Mouse (Mus musculus): Measurements from ENCODE around the gene Zfp811. TPM values are rescaled to one million over a fixed set of nuclear protein-coding genes. Genes with fewer than 3 reads are reported as not detected.
"Not testable (repeated sequence)": the region's sequence is repeated elsewhere in the genome, so short reads cannot be mapped to it uniquely, and the experiment has no call there.

The Zfp811 gene
- 47.0 and 50.7 TPM in 2 replicates for polyA plus RNA-seq (2015; fragmentation: Nextera tagmentation; extraction: Ambion mirVana)

GRCm38 (mm10) chr17:32809544-32810374 lies at the start of gene Zfp811:
TSS of gene Zfp811 (minus strand) at chr17:32809931.
- under 1% methylated on average over 17 of the region's 17 CpGs for WGBS
- 0 out of 2 replicates have a peak, but pooled peaks cover under 1% of the 10 kb centered on the region for H3K36me3 ChIP-seq
- no peaks in the 10 kb centered on the region for H3K9me3 ChIP-seq
- peak; percentile 95 for ATAC-seq (ENCODE audit: low FRiP score, low read depth)
- H3K4me2 ChIP-seq = peak within 1 kb of the TSS; percentile 67
- no peaks in the 10 kb centered on the region for H3K27me3 ChIP-seq
- H3K27ac ChIP-seq (replicated peaks) = peak within 1 kb of the TSS; percentile 91
- H3K4me3 ChIP-seq = peak within 1 kb of the TSS; percentile 55
- peak within 1 kb of the TSS; percentile 67 for H3K9ac ChIP-seq
- peaks cover 21% of the 10 kb centered on the region for H3K4me1 ChIP-seq (replicated peaks)

DNA sequence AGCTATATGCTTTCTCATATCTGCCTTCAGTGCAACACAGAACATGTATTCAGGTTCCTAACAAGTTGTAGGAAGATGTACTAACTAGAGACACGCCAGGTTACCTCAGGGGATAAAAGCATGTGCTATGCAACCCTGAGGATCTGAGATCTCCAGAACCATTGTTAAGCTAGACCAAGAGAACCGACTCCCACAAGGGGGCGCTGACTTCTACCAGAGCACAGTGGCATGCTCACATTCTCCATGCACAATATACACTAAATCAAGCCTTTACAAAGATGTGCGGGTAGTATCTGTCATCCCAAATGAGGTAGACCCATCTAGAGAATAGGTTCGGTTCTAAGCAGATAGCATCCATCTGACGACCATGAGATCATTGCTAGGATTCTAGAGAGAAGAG lies 47.0 kb upstream of the Zfp811 start:
- not testable (repeated sequence) for H3K4me1 ChIP-seq (replicated peaks); H3K27me3 ChIP-seq; H3K9ac ChIP-seq; H3K27ac ChIP-seq (replicated peaks); H3K36me3 ChIP-seq; ATAC-seq (ENCODE audit: low FRiP score, low read depth); H3K4me2 ChIP-seq; H3K9me3 ChIP-seq; H3K4me3 ChIP-seq
- WGBS = 78% methylated on average over 3 of the region's 6 CpGs

- no peak overlapping the region for H3K4me3 ChIP-seq
- no peaks in the 10 kb centered on the region for H3K9me3 ChIP-seq
- H3K36me3 ChIP-seq = no peaks in the 10 kb centered on the region
- H3K4me2 ChIP-seq = no peak overlapping the region
- no peak for ATAC-seq (ENCODE audit: low FRiP score, low read depth)
- H3K27me3 ChIP-seq = no peaks in the 10 kb centered on the region
- H3K27ac ChIP-seq (replicated peaks) = no peak overlapping the region
- H3K9ac ChIP-seq = no peak overlapping the region
- H3K4me1 ChIP-seq (replicated peaks) = no peaks in the 10 kb centered on the region
- WGBS = 22% methylated on average over 7 of the region's 7 CpGs
These were observed 41.9 kb upstream of the Zfp811 start for GRCm38 (mm10) chr17:32851581-32851980.

DNA sequence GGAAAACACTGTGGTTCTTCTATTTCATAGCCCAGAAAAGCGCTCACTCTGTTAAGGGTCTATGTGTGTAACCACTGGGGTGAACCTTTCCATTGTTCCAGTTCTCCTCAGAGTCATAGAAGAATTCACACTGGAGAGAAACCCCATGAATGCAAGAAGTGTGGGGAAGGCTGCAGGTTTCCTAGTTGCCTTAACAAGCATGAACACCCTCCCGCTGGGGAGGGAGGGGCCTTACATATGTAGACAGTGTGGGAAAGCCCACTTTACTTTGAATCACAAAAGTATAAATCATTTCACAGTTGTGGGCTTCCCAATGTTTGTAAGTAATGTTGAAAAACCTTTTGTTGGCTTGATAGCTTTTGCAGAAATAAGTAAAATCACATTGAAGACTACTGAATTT lies 31.7 kb upstream of the Zfp811 start:
- no peak overlapping the region for H3K9ac ChIP-seq
- no peak overlapping the region for H3K4me2 ChIP-seq
- no peaks in the 10 kb centered on the region for H3K9me3 ChIP-seq
- no peaks in the 10 kb centered on the region for H3K4me1 ChIP-seq (replicated peaks)
- no peaks in the 10 kb centered on the region for H3K36me3 ChIP-seq
- no peak for ATAC-seq (ENCODE audit: low FRiP score, low read depth)
- H3K27me3 ChIP-seq = no peaks in the 10 kb centered on the region
- no peak overlapping the region for H3K27ac ChIP-seq (replicated peaks)
- WGBS = 35% methylated on average over 2 of the region's 2 CpGs
- no peak overlapping the region for H3K4me3 ChIP-seq

DNA sequence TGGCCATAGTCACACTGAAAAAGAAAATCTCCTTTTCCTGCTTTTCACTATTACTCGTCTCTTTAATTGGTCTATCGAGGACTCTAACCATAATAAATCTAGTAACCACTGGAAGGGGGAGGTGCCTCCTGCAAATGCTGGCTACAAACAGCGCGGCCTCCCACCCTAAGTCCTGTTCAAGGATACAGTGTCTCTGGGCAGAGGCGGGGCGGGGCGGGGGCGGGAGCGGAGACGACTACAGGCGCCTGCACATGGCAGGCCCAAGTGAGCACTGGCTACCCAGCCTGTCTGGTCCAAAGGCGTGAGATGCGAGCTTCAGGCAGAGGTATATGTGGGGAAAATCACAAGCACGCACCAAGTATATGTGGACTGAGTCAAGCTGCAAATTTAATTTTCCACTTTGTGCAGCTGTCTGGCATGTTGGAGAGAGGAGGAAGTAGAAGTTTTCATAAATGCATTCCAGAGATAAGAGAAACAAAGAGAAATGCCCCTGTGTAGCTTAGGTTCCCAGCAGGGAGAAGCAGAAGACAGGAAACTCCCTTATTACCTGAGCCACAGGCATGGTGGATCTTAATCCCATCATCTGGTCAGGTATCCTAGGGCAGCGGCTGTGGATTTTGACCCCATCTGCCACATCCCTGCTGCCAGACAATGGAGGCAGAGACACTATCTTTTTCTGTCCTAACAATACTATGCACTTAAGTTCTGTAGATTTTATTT lies 29.5 kb upstream of the Zfp811 start:
- Histone ChIP-seq H3K4me1 (replicated peaks) (no peaks in the 10 kb centered on the region), H3K9ac (no peak overlapping the region), H3K4me2 (no peak overlapping the region), H3K9me3 (no peaks in the 10 kb centered on the region), H3K4me3 (no peak overlapping the region), H3K27me3 (no peaks in the 10 kb centered on the region), H3K36me3 (no peaks in the 10 kb centered on the region), H3K27ac (replicated peaks) (no peak overlapping the region)
- 44% methylated on average over 15 of the region's 15 CpGs for WGBS
- no peak for ATAC-seq (ENCODE audit: low FRiP score, low read depth)

- Histone ChIP-seq H3K27me3 (no peaks in the 10 kb centered on the region), H3K4me3 (peak overlapping the region; percentile 96), H3K9ac (no peak overlapping the region), H3K4me1 (replicated peaks) (peaks cover 14% of the 10 kb centered on the region), H3K36me3 (peaks cover 13% of the 10 kb centered on the region; the same call in 1 of the 2 replicates), H3K4me2 (peak overlapping the region; percentile 79), H3K27ac (replicated peaks) (peak overlapping the region; percentile 86; the same call in 1 of the 2 replicates), H3K9me3 (no peaks in the 10 kb centered on the region)
- WGBS = 32% methylated on average over 3 of the region's 3 CpGs
- no peak; the same call in none of the 2 replicates for ATAC-seq (ENCODE audit: low FRiP score, low read depth)
These were observed 20.7 kb upstream of the Zfp811 start for GRCm38 (mm10) chr17:32830418-32830782.

DNA sequence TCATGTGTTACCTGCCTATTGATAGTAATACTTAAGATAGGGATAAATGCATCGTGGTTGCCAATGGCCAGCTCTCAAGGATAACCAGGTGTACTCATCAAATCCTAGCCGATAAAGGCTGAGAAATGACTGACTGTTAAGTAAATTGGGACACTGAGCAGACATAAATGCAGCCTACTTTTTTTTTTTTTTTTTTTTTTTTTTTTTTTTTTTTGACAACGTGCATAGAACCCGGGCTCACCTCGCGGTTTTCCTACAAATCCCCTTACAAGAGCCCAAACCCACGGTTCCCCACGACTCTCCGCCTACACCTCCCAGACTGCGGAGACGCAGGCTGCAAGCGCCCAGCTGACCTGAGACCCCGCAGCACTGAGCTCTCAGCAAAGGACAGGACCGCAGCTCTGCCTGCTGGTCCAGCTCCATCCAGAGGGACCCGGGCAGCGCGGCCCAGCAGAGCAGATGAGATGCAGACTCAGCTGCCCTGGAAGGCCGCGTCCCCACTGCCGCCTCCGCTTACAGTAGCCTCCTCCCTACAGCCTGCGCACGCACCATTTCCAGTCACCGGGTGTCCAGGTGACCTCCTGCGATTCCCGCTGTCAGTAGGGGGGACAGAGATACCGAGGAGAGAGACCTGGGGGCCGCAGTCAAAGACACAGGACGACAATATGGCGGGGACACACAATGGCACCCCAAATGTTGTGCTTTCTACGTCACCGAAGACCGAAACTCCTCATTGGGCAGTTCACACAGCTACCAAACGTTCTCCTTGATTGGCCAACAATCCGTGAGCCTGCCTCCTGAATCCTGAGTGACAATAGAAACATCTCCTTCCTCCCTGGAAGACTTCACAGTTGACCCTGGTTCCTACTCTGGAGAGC lies 20.0 kb upstream of the Zfp811 start, which contains the start of gene Zfp799:
Zfp799 (minus strand) TSS at position 722 of the 878 bp plus-strand sequence.
- Histone ChIP-seq H3K4me3 (peak within 1 kb of the TSS; percentile 96), H3K4me1 (replicated peaks) (peaks cover 14% of the 10 kb centered on the region)

GRCm38 (mm10) chr17:32816074-32816784 lies 6.5 kb upstream of the Zfp811 start:
- H3K9me3 ChIP-seq = no peaks in the 10 kb centered on the region
- H3K27ac ChIP-seq (replicated peaks) = peak overlapping the region; percentile 38; the same call in 1 of the 2 replicates
- H3K4me1 ChIP-seq (replicated peaks) = no peaks in the 10 kb centered on the region
- H3K27me3 ChIP-seq = no peaks in the 10 kb centered on the region
- 68% methylated on average over 1 of the region's 1 CpGs for WGBS
- H3K4me2 ChIP-seq = no peak overlapping the region
- H3K9ac ChIP-seq = no peak overlapping the region
- H3K4me3 ChIP-seq = no peak overlapping the region
- no peak for ATAC-seq (ENCODE audit: low FRiP score, low read depth)
- peaks cover 38% of the 10 kb centered on the region for H3K36me3 ChIP-seq

More for the DNA sequence above, 20.0 kb upstream of the Zfp811 start, which contains the start of gene Zfp799:
- Histone ChIP-seq H3K27me3 (no peaks in the 10 kb centered on the region), H3K9me3 (no peaks in the 10 kb centered on the region), H3K9ac (peak within 1 kb of the TSS; percentile 98), H3K27ac (replicated peaks) (peak within 1 kb of the TSS; percentile 86), H3K4me2 (peak within 1 kb of the TSS; percentile 79), H3K36me3 (peaks cover 19% of the 10 kb centered on the region)
- WGBS = 2% methylated on average over 35 of the region's 35 CpGs
- ATAC-seq (ENCODE audit: low FRiP score, low read depth) = peak; percentile 100

DNA sequence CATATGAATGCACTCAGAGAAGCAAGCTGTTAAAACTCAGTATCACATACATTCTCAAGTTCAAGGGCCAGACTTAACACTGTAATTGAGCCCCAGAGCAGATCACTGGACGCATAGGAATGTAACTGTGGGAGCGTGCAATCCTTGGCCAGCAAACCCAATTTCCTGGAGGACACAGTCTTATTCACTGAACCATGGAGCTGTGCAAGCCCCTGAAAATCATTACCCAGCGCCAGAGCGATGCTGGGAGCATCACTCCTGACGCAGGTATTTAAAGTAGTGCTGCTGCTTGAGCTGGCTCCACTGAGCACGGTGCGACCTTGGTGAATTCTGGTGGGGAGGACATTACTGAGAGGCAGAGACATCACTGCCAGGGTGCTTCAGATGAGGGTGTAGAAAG lies 4.4 kb upstream of the Zfp811 start:
- Histone ChIP-seq H3K4me2 (no peak overlapping the region), H3K4me1 (replicated peaks) (no peaks in the 10 kb centered on the region), H3K27me3 (no peaks in the 10 kb centered on the region), H3K36me3 (peaks cover 20% of the 10 kb centered on the region), H3K4me3 (no peak overlapping the region), H3K27ac (replicated peaks) (no peak overlapping the region), H3K9ac (no peak overlapping the region), H3K9me3 (no peaks in the 10 kb centered on the region)
- WGBS = 77% methylated on average over 7 of the region's 7 CpGs
- no peak for ATAC-seq (ENCODE audit: low FRiP score, low read depth)

DNA sequence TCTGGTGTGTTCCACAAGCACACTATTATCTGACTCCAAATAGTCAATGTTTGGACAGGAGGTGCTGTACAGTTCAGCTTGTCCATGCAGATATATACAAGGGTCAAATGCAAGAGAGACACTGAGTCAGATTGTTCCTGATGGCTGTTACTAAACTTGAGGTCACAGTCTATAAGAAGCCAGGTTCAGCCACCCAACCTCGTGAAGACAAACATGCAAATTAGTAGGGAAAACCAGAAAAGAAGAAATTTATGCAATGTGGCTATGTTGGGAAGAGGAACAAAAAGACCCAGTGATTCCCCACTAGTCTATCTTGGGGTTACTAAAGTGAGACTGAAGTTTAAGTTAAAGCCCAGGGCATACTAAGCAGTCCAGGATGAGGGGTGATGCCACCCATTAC lies 917 bp upstream of the Zfp811 start:
- no peak overlapping the region for H3K27ac ChIP-seq (replicated peaks)
- no peaks in the 10 kb centered on the region for H3K27me3 ChIP-seq
- no peak for ATAC-seq (ENCODE audit: low FRiP score, low read depth)
- WGBS = 18% methylated on average over 1 of the region's 1 CpGs
- no peaks in the 10 kb centered on the region for H3K9me3 ChIP-seq
- peak overlapping the region; percentile 67; the same call in 1 of the 2 replicates for H3K4me2 ChIP-seq
- 0 out of 2 replicates have a peak, but pooled peaks cover 5% of the 10 kb centered on the region for H3K36me3 ChIP-seq
- H3K4me3 ChIP-seq = peak overlapping the region; percentile 10; the same call in 1 of the 2 replicates
- peaks cover 21% of the 10 kb centered on the region for H3K4me1 ChIP-seq (replicated peaks)
- H3K9ac ChIP-seq = no peak overlapping the region

GRCm38 (mm10) chr17:32808921-32809320 lies 810 bp downstream of the Zfp811 start:
- 2% methylated on average over 8 of the region's 8 CpGs for WGBS
- peak overlapping the region; percentile 91 for H3K27ac ChIP-seq (replicated peaks)
- no peak for ATAC-seq (ENCODE audit: low FRiP score, low read depth)
- H3K27me3 ChIP-seq = no peaks in the 10 kb centered on the region
- no peaks in the 10 kb centered on the region for H3K9me3 ChIP-seq
- peak overlapping the region; percentile 67 for H3K9ac ChIP-seq
- H3K4me3 ChIP-seq = peak overlapping the region; percentile 55
- H3K36me3 ChIP-seq = no peaks in the 10 kb centered on the region
- peaks cover 23% of the 10 kb centered on the region for H3K4me1 ChIP-seq (replicated peaks)
- H3K4me2 ChIP-seq = peak overlapping the region; percentile 67
